Mouse (Mus musculus) MEL (cell line): ENCODE data around the gene Ebf3. TPM values are rescaled to one million over a fixed set of nuclear protein-coding genes. Genes with fewer than 3 reads are reported as not detected.

Experiments used
- DNase-seq: peaks from one replicate; pipeline ENCODE4 v3.0.0; 2011; ENCODE audit warnings: low read depth, low spot score
- H3K27ac ChIP-seq: 2 replicates; pipeline ENCODE4 v1.5.1; 2012; ENCODE audit warnings: low read depth, mild to moderate bottlenecking, control low read depth, low read length, moderate library complexity; ENCODE audit not compliant: control insufficient read depth
- H3K27me3 ChIP-seq, 2 experiments: fragments of 150-350 bp in 1 of 2; sonication (generic) in 1 of 2; 2 replicates each; pipeline ENCODE4 v1.6.1; 2012; ENCODE audit warnings: low read length in 2 of 2, mild to moderate bottlenecking in 2 of 2, improper control_type of control experiment in 1 of 2, moderate library complexity in 1 of 2; ENCODE audit not compliant: insufficient read depth in 2 of 2, control insufficient read depth in 1 of 2
- H3K36me3 ChIP-seq, 2 experiments: 2 replicates each; pipeline ENCODE4 v1.6.1; 2012 to 2014; ENCODE audit warnings: low read length in 2 of 2, improper control_type of control experiment in 1 of 2, inconsistent platforms in 1 of 2, mild to moderate bottlenecking in 1 of 2; ENCODE audit not compliant: insufficient read depth in 2 of 2, control insufficient read depth in 1 of 2
- H3K4me1 ChIP-seq, 2 experiments: fragments of 150-350 bp in 1 of 2; sonication (generic) in 1 of 2; 2 replicates each; pipeline ENCODE4 v1.6.1; 2012; ENCODE audit warnings: low read length in 2 of 2, improper control_type of control experiment in 1 of 2, mild to moderate bottlenecking in 1 of 2; ENCODE audit not compliant: insufficient read depth in 2 of 2, control insufficient read depth in 1 of 2
- H3K4me3 ChIP-seq, 2 experiments: fragments of 150-350 bp in 1 of 2; sonication (generic) in 1 of 2; 2 replicates each; pipeline ENCODE4 v1.5.1; 2012; ENCODE audit warnings: low read depth in 2 of 2, low read length in 2 of 2, mild to moderate bottlenecking in 2 of 2, moderate library complexity in 2 of 2, control low read depth in 1 of 2, improper control_type of control experiment in 1 of 2; ENCODE audit not compliant: control insufficient read depth in 1 of 2, insufficient read depth in 1 of 2
- H3K79me2 ChIP-seq: 2 replicates; pipeline ENCODE4 v1.6.1; 2012; ENCODE audit warnings: mild to moderate bottlenecking, low read length, moderate library complexity; ENCODE audit not compliant: control insufficient read depth, poor library complexity, insufficient read depth
- H3K9ac ChIP-seq: 2 replicates; pipeline ENCODE4 v1.6.1; 2012; ENCODE audit warnings: low read depth, mild to moderate bottlenecking, control low read depth, low read length, moderate library complexity; ENCODE audit not compliant: control insufficient read depth, poor library complexity, severe bottlenecking
- H3K9me3 ChIP-seq: fragments of 150-350 bp; sonication (generic); replicated peaks from 2 replicates; pipeline ENCODE4 v1.6.1; 2012; ENCODE audit warnings: mild to moderate bottlenecking, low read length, improper control_type of control experiment, moderate library complexity; ENCODE audit not compliant: insufficient read depth
- BHLHE40 ChIP-seq: IDR thresholded peaks from 2 replicates; pipeline ENCODE4 v1.6.1; 2012; ENCODE audit warnings: low read depth, mild to moderate bottlenecking, inconsistent platforms, low read length, improper control_type of control experiment, borderline replicate concordance
- CHD1 ChIP-seq: IDR thresholded peaks from 2 replicates; pipeline ENCODE4 v1.6.1; 2012; ENCODE audit warnings: low read depth, mild to moderate bottlenecking, inconsistent platforms, low read length, improper control_type of control experiment
- CHD2 ChIP-seq: IDR thresholded peaks from 2 replicates; pipeline ENCODE4 v1.6.1; 2011; ENCODE audit warnings: low read length, improper control_type of control experiment
- E2F4 ChIP-seq: IDR thresholded peaks from 2 replicates; pipeline ENCODE4 v1.6.1; 2011; ENCODE audit warnings: low read depth, low read length, improper control_type of control experiment, borderline replicate concordance
- ELF1 ChIP-seq: IDR thresholded peaks from 2 replicates; pipeline ENCODE4 v1.6.1; 2014; ENCODE audit warnings: low read depth, mild to moderate bottlenecking, inconsistent platforms, low read length, improper control_type of control experiment, moderate library complexity
- EP300 ChIP-seq, 2 experiments: IDR thresholded peaks; 2 replicates each; pipeline ENCODE4 v1.6.1; 2011; ENCODE audit warnings: improper control_type of control experiment in 2 of 2, low read length in 2 of 2, low read depth in 1 of 2, mild to moderate bottlenecking in 1 of 2
- MAZ ChIP-seq: IDR thresholded peaks from 2 replicates; pipeline ENCODE4 v1.6.1; 2012; ENCODE audit warnings: low read depth, mild to moderate bottlenecking, inconsistent platforms, low read length, improper control_type of control experiment
- MEF2A ChIP-seq: IDR thresholded peaks from 2 replicates; pipeline ENCODE4 v1.6.1; 2014; ENCODE audit warnings: low read depth, mild to moderate bottlenecking, inconsistent platforms, low read length, improper control_type of control experiment; ENCODE audit not compliant: poor library complexity, insufficient replicate concordance, severe bottlenecking; ENCODE audit errors: extremely low read depth
- MYB ChIP-seq: IDR thresholded peaks from 2 replicates; pipeline ENCODE4 v1.6.1; 2011; ENCODE audit warnings: mild to moderate bottlenecking, low read depth, low read length, improper control_type of control experiment
- NELFE ChIP-seq: IDR thresholded peaks from 2 replicates; pipeline ENCODE4 v1.6.1; 2011; ENCODE audit warnings: low read depth, low read length, improper control_type of control experiment
- NRF1 ChIP-seq: IDR thresholded peaks from 2 replicates; pipeline ENCODE4 v1.6.1; 2014; ENCODE audit warnings: low read depth, mild to moderate bottlenecking, inconsistent platforms, low read length, improper control_type of control experiment, moderate library complexity; ENCODE audit not compliant: poor library complexity, insufficient read depth, severe bottlenecking
- RAD21 ChIP-seq: IDR thresholded peaks from 2 replicates; pipeline ENCODE4 v1.6.1; 2011; ENCODE audit warnings: mild to moderate bottlenecking, low read depth, low read length, improper control_type of control experiment
- RCOR1 ChIP-seq: IDR thresholded peaks from 2 replicates; pipeline ENCODE4 v1.6.1; 2012; ENCODE audit warnings: low read depth, mild to moderate bottlenecking, inconsistent platforms, low read length, improper control_type of control experiment
- SMC3 ChIP-seq: IDR thresholded peaks from 2 replicates; pipeline ENCODE4 v1.6.1; 2011; ENCODE audit warnings: low read depth, low read length, improper control_type of control experiment
- TBP ChIP-seq: IDR thresholded peaks from 2 replicates; pipeline ENCODE4 v1.8.0; 2011; ENCODE audit warnings: low read depth, low read length, improper control_type of control experiment
- UBTF ChIP-seq: IDR thresholded peaks from 2 replicates; pipeline ENCODE4 v1.6.1; 2012; ENCODE audit warnings: low read depth, mild to moderate bottlenecking, inconsistent platforms, low read length, improper control_type of control experiment, moderate library complexity, borderline replicate concordance; ENCODE audit not compliant: insufficient read depth
- ZC3H11A ChIP-seq: IDR thresholded peaks from 2 replicates; pipeline ENCODE4 v1.6.1; 2012; ENCODE audit warnings: low read depth, mild to moderate bottlenecking, inconsistent platforms, low read length, improper control_type of control experiment
- ZNF384 ChIP-seq: IDR thresholded peaks from 2 replicates; pipeline ENCODE4 v1.6.1; 2012; ENCODE audit warnings: low read depth, mild to moderate bottlenecking, inconsistent platforms, low read length, improper control_type of control experiment
- polyA plus RNA-seq, 2 experiments: library from polyadenylated mRNA; stranded (reverse) in 1 of 2; unstranded in 1 of 2; fragments of >175 nt in 1 of 2; fragments of >200 nt in 1 of 2; gene quantifications; 2 replicates each; pipeline versions ENCODE4 v1.2.1 to v1.2.4; 2012; ENCODE audit warnings: low replicate concordance in 2 of 2, low read depth in 1 of 2; ENCODE audit not compliant: insufficient read length in 2 of 2, insufficient read depth in 1 of 2, missing spikeins in 1 of 2
- total RNA-seq: library from RNA; depleted of rRNA; stranded (reverse); fragments of 300-350 nt; gene quantifications from 2 replicates; pipeline ENCODE4 v1.2.3, GENCODE M21; 2012

The Ebf3 gene
- total and polyA plus RNA-seq, 3 experiments: not detected

DNA sequence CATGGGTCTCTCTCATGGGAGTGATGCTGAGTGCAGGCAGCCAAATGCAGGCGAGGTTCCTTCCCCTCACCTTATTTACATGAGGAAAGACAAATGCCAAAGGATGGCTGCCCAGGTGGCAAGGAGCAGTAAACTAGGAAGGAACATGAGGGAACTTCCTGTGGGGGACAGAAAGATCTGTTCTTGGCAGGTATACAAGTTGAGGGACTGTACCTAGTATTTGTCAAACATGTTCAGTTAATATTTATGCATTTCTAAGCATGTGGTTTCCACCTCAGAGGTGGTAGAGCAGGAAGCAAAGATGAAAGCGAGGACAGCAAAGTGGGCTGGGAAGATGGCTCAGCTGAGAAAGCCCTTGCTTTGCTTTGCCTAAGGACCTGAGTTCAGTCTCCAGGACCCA, 159.6 kb downstream of the Ebf3 start:
- Histone ChIP-seq H3K4me1 (no peaks in the 10 kb centered on the region), H3K9ac (no peak overlapping the region), H3K36me3 (no peaks in the 10 kb centered on the region), H3K27me3 (no peaks in the 10 kb centered on the region), H3K4me3 (no peak overlapping the region), H3K9me3 (no peaks in the 10 kb centered on the region), H3K27ac (no peak overlapping the region), H3K79me2 (no peaks in the 10 kb centered on the region)
- DNase-seq: no peak
- no peak for TF ChIP-seq TBP
- no peak for TF ChIP-seq NELFE

DNA sequence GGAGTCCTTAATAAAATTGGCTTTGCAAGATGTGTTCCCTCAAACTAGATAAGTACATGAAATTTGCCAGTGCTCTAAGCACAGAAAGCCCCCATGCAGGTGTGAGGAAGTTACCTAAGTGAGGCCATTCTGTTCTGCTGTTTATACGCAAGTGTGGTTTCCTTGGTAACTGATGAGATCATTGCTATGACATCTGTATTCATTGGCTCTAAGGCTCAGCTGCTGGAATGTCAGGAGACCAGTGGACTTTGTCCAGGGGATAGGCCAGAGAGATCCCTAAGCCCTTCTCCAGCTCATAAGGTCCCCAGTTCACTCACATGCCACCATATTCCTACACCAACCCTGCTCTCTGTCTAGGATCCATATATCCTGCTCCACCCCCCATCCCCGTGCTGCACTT, 162.4 kb downstream of the Ebf3 start:
- Histone ChIP-seq H3K9ac (no peak overlapping the region), H3K9me3 (no peaks in the 10 kb centered on the region), H3K79me2 (no peaks in the 10 kb centered on the region), H3K4me1 (no peaks in the 10 kb centered on the region), H3K27ac (no peak overlapping the region), H3K4me3 (no peak overlapping the region), H3K36me3 (no peaks in the 10 kb centered on the region), H3K27me3 (no peaks in the 10 kb centered on the region)
- TF ChIP-seq MEF2A (no peak), NELFE (no peak), NRF1 (no peak), RCOR1 (no peak), MYB (no peak), ELF1 (no peak), ZNF384 (no peak), EP300 (IDR thresholded peaks at IDR 0.05; ENCODE audit: low read depth in 1 of 2, low read length in 2 of 2) (no peak), CHD1 (no peak), BHLHE40 (no peak), RAD21 (no peak), E2F4 (no peak), CHD2 (no peak), MAZ (no peak), TBP (no peak)
- no peak for DNase-seq

- no peak for TF ChIP-seq SMC3
- no peak for TF ChIP-seq UBTF
- no peak for TF ChIP-seq ZC3H11A
- TF ChIP-seq TBP: no peak
- Histone ChIP-seq H3K36me3 (no peaks in the 10 kb centered on the region), H3K4me1 (no peaks in the 10 kb centered on the region), H3K9me3 (no peaks in the 10 kb centered on the region), H3K4me3 (no peak overlapping the region), H3K79me2 (no peaks in the 10 kb centered on the region), H3K27me3 (no peaks in the 10 kb centered on the region), H3K27ac (no peak overlapping the region), H3K9ac (no peak overlapping the region)
- DNase-seq: no peak
Measured at GRCm38 (mm10) chr7:137147101-137147500, 167.1 kb downstream of the Ebf3 start.
